Mouse (Mus musculus): ENCODE measurements at regions not wholly inside any gene's neighbourhood (a gene's known extent, or its start where the extent isn't known, plus 50 kb on each side); places are given as distances from the start of the nearest gene placed in this dataset.
A peak's percentile ranks its signal among the peaks of the same experiment; 100 is the strongest.

GRCm38 (mm10) chr8:37048912-37049692, 55.7 kb downstream of the AI429214 start:
- Histone ChIP-seq H3K36me3 (ENCODE audit: control insufficient read depth, insufficient read depth, low read length) (no peaks in the 10 kb centered on the region), H3K4me3 (ENCODE audit: low read depth, low read length) (no peak overlapping the region), H3K27ac (ENCODE audit: insufficient read depth, low read depth, low read length) (no peak overlapping the region), H3K27me3 (ENCODE audit: control insufficient read depth, insufficient read depth, low read length) (no peaks in the 10 kb centered on the region), H3K4me1 (ENCODE audit: control insufficient read depth, insufficient read depth, insufficient read length, low read length) (no peaks in the 10 kb centered on the region)
- TF ChIP-seq CTCF (IDR thresholded peaks at IDR 0.05; ENCODE audit: extremely low read depth, insufficient read length, insufficient replicate concordance, low read depth, low read length), result no peak
- TF ChIP-seq POLR2A (IDR thresholded peaks at IDR 0.05; ENCODE audit: low read depth, low read length), result no peak
- WGBS, result 76% methylated on average over 5 of the region's 5 CpGs

GRCm38 (mm10) chr8:37049969-37050683, 56.7 kb downstream of the AI429214 start:
- Histone ChIP-seq H3K36me3 (ENCODE audit: control insufficient read depth, insufficient read depth, low read length) (no peaks in the 10 kb centered on the region), H3K27ac (ENCODE audit: insufficient read depth, low read depth, low read length) (no peak overlapping the region), H3K4me1 (ENCODE audit: control insufficient read depth, insufficient read depth, insufficient read length, low read length) (no peaks in the 10 kb centered on the region), H3K4me3 (ENCODE audit: low read depth, low read length) (no peak overlapping the region), H3K27me3 (ENCODE audit: control insufficient read depth, insufficient read depth, low read length) (no peaks in the 10 kb centered on the region)
- TF ChIP-seq POLR2A (IDR thresholded peaks at IDR 0.05; ENCODE audit: low read depth, low read length), result no peak
- no peak for TF ChIP-seq CTCF (IDR thresholded peaks at IDR 0.05; ENCODE audit: extremely low read depth, insufficient read length, insufficient replicate concordance, low read depth, low read length)
- WGBS, result 77% methylated on average over 6 of the region's 6 CpGs

DNA sequence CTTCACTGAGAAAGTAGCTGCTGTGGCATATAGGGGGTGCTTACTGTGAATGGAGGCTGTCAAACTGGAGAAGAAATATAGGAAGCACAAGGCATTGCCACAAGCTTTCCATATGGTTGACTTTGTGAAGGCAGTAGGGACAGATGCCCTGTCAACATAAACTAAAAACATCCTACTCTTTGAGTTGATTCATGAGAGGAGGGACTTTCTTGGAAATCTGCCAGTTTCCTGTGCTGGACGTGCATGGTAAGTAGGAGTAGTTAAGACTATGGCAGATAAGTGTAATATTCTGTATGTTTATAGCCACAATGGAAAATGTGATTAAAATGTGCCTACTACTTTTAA, 57.3 kb downstream of the AI429214 start:
- H3K4me1 ChIP-seq (ENCODE audit: control insufficient read depth, insufficient read depth, insufficient read length, low read length), result no peaks in the 10 kb centered on the region
- no peak overlapping the region for H3K4me3 ChIP-seq (ENCODE audit: low read depth, low read length)
- H3K36me3 ChIP-seq (ENCODE audit: control insufficient read depth, insufficient read depth, low read length), result no peaks in the 10 kb centered on the region
- no peak overlapping the region for H3K27ac ChIP-seq (ENCODE audit: insufficient read depth, low read depth, low read length)
- 14% methylated on average over 1 of the region's 1 CpGs for WGBS
- no peak for TF ChIP-seq CTCF (IDR thresholded peaks at IDR 0.05; ENCODE audit: extremely low read depth, insufficient read length, insufficient replicate concordance, low read depth, low read length)
- TF ChIP-seq POLR2A (IDR thresholded peaks at IDR 0.05; ENCODE audit: low read depth, low read length), result no peak
- no peaks in the 10 kb centered on the region for H3K27me3 ChIP-seq (ENCODE audit: control insufficient read depth, insufficient read depth, low read length)

- no peaks in the 10 kb centered on the region for H3K4me1 ChIP-seq (ENCODE audit: control insufficient read depth, insufficient read depth, insufficient read length, low read length)
- H3K36me3 ChIP-seq (ENCODE audit: control insufficient read depth, insufficient read depth, low read length), result no peaks in the 10 kb centered on the region
- 59% methylated on average over 3 of the region's 3 CpGs for WGBS
- no peak for TF ChIP-seq CTCF (IDR thresholded peaks at IDR 0.05; ENCODE audit: extremely low read depth, insufficient read length, insufficient replicate concordance, low read depth, low read length)
- no peak for TF ChIP-seq POLR2A (IDR thresholded peaks at IDR 0.05; ENCODE audit: low read depth, low read length)
- H3K27me3 ChIP-seq (ENCODE audit: control insufficient read depth, insufficient read depth, low read length), result no peaks in the 10 kb centered on the region
- no peak overlapping the region for H3K27ac ChIP-seq (ENCODE audit: insufficient read depth, low read depth, low read length)
- no peak overlapping the region for H3K4me3 ChIP-seq (ENCODE audit: low read depth, low read length)
Observed at GRCm38 (mm10) chr8:37056376-37056775, 63.0 kb downstream of the AI429214 start.

- Histone ChIP-seq H3K27ac (ENCODE audit: insufficient read depth, low read depth, low read length) (no peak overlapping the region), H3K4me1 (ENCODE audit: control insufficient read depth, insufficient read depth, insufficient read length, low read length) (no peaks in the 10 kb centered on the region), H3K4me3 (ENCODE audit: low read depth, low read length) (no peak overlapping the region), H3K27me3 (ENCODE audit: control insufficient read depth, insufficient read depth, low read length) (no peaks in the 10 kb centered on the region), H3K36me3 (ENCODE audit: control insufficient read depth, insufficient read depth, low read length) (no peaks in the 10 kb centered on the region)
- TF ChIP-seq CTCF (IDR thresholded peaks at IDR 0.05; ENCODE audit: extremely low read depth, insufficient read length, insufficient replicate concordance, low read depth, low read length) (no peak), POLR2A (IDR thresholded peaks at IDR 0.05; ENCODE audit: low read depth, low read length) (no peak)
- 36% methylated on average over 6 of the region's 6 CpGs for WGBS
Observed at GRCm38 (mm10) chr8:37058390-37058789, 65.0 kb downstream of the AI429214 start.

GRCm38 (mm10) chr8:37062012-37062944, 68.9 kb downstream of the AI429214 start:
- no peaks in the 10 kb centered on the region for H3K27me3 ChIP-seq (ENCODE audit: control insufficient read depth, insufficient read depth, low read length)

More at GRCm38 (mm10) chr8:37062012-37062944, 68.9 kb downstream of the AI429214 start:
- WGBS, result 30% methylated on average over 13 of the region's 13 CpGs
- no peak overlapping the region for H3K4me3 ChIP-seq (ENCODE audit: low read depth, low read length)
- H3K4me1 ChIP-seq (ENCODE audit: control insufficient read depth, insufficient read depth, insufficient read length, low read length), result no peaks in the 10 kb centered on the region
- TF ChIP-seq POLR2A (IDR thresholded peaks at IDR 0.05; ENCODE audit: low read depth, low read length) (no peak), CTCF (IDR thresholded peaks at IDR 0.05; ENCODE audit: extremely low read depth, insufficient read length, insufficient replicate concordance, low read depth, low read length) (peak; percentile 37; the same call in 1 of the 2 replicates)
- no peak overlapping the region for H3K27ac ChIP-seq (ENCODE audit: insufficient read depth, low read depth, low read length)
- no peaks in the 10 kb centered on the region for H3K36me3 ChIP-seq (ENCODE audit: control insufficient read depth, insufficient read depth, low read length)

All from small intestine, adult 2 months (tissue).